Mouse (Mus musculus) brain, adult 2 months (tissue): Measurements from ENCODE around the gene Efna2.
A peak's percentile ranks its signal among the peaks of the same experiment; 100 is the strongest.
"Not testable (repeated sequence)": the region's sequence is repeated elsewhere in the genome, so short reads cannot be mapped to it uniquely, and the experiment has no call there.

ENCODE experiments used
- DNase-seq: peaks from one replicate; pipeline ENCODE4 v3.0.0; 2011; ENCODE audit warnings: low read depth, low spot score

Efna2 gene

GRCm38 (mm10) chr10:80189999-80190398, 10.7 kb downstream of the Efna2 start:
- DNase-seq, result no peak

- peak; percentile 58 for DNase-seq
Observed at GRCm38 (mm10) chr10:80190491-80191051, 11.3 kb downstream of the Efna2 start.

GRCm38 (mm10) chr10:80193976-80194375, 14.7 kb downstream of the Efna2 start:
- DNase-seq, result no peak

GRCm38 (mm10) chr10:80194441-80194840, 15.2 kb downstream of the Efna2 start:
- no peak for DNase-seq

GRCm38 (mm10) chr10:80196167-80196566, 16.9 kb downstream of the Efna2 start:
- DNase-seq, result no peak

- no peak for DNase-seq
Observed at GRCm38 (mm10) chr10:80196778-80197581, 17.7 kb downstream of the Efna2 start.

- peak; percentile 92 for DNase-seq
Observed at GRCm38 (mm10) chr10:80199440-80200008, 20.2 kb downstream of the Efna2 start.

- DNase-seq, result no peak
Observed at GRCm38 (mm10) chr10:80200485-80200884, 21.2 kb downstream of the Efna2 start.

- no peak for DNase-seq
Observed at GRCm38 (mm10) chr10:80204055-80204454, 24.8 kb downstream of the Efna2 start.

- no peak for DNase-seq
Observed at GRCm38 (mm10) chr10:80207201-80207600, 27.9 kb downstream of the Efna2 start.

- no peak for DNase-seq
Observed at GRCm38 (mm10) chr10:80207676-80208075, 28.4 kb downstream of the Efna2 start.

- DNase-seq, result no peak
Observed at GRCm38 (mm10) chr10:80208248-80208647, 29.0 kb downstream of the Efna2 start.

- peak; percentile 70 for DNase-seq
Observed at GRCm38 (mm10) chr10:80208841-80209371, 29.6 kb downstream of the Efna2 start.

- DNase-seq, result not testable (repeated sequence)
Observed at GRCm38 (mm10) chr10:80211547-80212103, 32.3 kb downstream of the Efna2 start.

GRCm38 (mm10) chr10:80215048-80215772, 35.9 kb downstream of the Efna2 start:
- DNase-seq, result no peak

- no peak for DNase-seq
Observed at GRCm38 (mm10) chr10:80220676-80221075, 41.4 kb downstream of the Efna2 start.

GRCm38 (mm10) chr10:80223137-80223536, 43.9 kb downstream of the Efna2 start:
- not testable (repeated sequence) for DNase-seq

- no peak for DNase-seq
Observed at GRCm38 (mm10) chr10:80226071-80226415, 46.8 kb downstream of the Efna2 start.

GRCm38 (mm10) chr10:80226416-80227165, 47.3 kb downstream of the Efna2 start, which contains the start of gene Mum1:
Mum1 (plus strand) TSS chr10:80226434.
- peak; percentile 99 for DNase-seq

GRCm38 (mm10) chr10:80227166-80227539, 47.9 kb downstream of the Efna2 start:
- no peak for DNase-seq
